Comparison of ENCODE assay signal across 9 mouse cellular contexts in the genomic region with DNA sequence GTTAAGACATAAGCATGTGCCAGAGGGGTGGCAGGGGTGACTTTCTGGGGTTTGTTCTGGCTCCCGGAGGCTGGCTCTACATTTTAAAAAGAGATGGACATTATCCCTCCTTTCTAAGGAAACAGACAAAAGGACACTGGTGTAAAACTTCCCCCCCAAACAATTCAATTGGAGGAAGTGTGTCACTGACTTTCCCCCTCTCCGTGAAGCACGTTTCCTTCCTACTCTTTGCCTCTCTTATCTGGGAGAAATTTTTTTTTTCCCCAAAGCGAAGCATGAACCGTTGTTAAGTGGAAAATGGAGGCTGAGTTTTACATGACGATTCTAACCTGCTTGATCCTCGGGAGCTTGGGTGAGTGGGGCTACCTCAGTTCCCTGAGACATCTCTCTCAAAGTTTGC. TPM values are rescaled to one million over a fixed set of nuclear protein-coding genes. Genes with fewer than 3 reads are reported as not detected.
DNase-seq lines count a peak whose midpoint lies in the region; ATAC-seq and TF ChIP-seq lines count a peak whose summit lies in the region.
"Had no signal": no experiment of that assay in that cellular context is flagged by ENCODE, and none has a peak within 500 bp of the region (broad histone marks: within the 10 kb centered on the region; RNA-seq: fewer than 3 reads in every experiment).

A gene (plus strand): TSS at position 244 of the 400 bp plus-strand sequence.

- peak within 1 kb of the TSS; percentile 91 for H3K27ac ChIP-seq in liver, adult 2 months (replicated peaks; ENCODE audit: insufficient read depth, low read depth, low read length)
- H3K27ac ChIP-seq in liver, embryonic 12.5 days: no peak within 1 kb of the TSS
- H3K27ac ChIP-seq in embryonic facial prominence, embryonic 14.5 days (replicated peaks; ENCODE audit: low read depth, low read length): no peak within 1 kb of the TSS
- peak within 1 kb of the TSS; percentile 78 for H3K27ac ChIP-seq in heart, embryonic 13.5 days (replicated peaks)
- H3K27ac ChIP-seq in midbrain, embryonic 10.5 days (replicated peaks): no peak within 1 kb of the TSS
- H3K27ac ChIP-seq: liver, embryonic 15.5 days had no signal

- H3K79me2 ChIP-seq in liver, adult 2 months (ENCODE audit: control insufficient read depth, insufficient read depth, low read length): no peaks in the 10 kb centered on the region

- no peak for ATAC-seq in liver, embryonic 12.5 days
- no peak for ATAC-seq in embryonic facial prominence, embryonic 14.5 days (ENCODE audit: low read depth)
- ATAC-seq in heart, embryonic 13.5 days (ENCODE audit: extremely low read depth, insufficient number of reproducible peaks, low FRiP score, low TSS enrichment): no peak

- peak within 1 kb of the TSS; percentile 75 for H3K9ac ChIP-seq in liver, adult 2 months (ENCODE audit: low read depth, low read length)
- no peak within 1 kb of the TSS for H3K9ac ChIP-seq in liver, embryonic 12.5 days
- 0 out of 2 replicates have a peak within 1 kb of the TSS, but pooled peaks have one; percentile 21 for H3K9ac ChIP-seq in embryonic facial prominence, embryonic 14.5 days (ENCODE audit: low read depth, low read length)
- H3K9ac ChIP-seq in heart, embryonic 13.5 days: peak within 1 kb of the TSS; percentile 65
- H3K9ac ChIP-seq: liver, embryonic 15.5 days had no signal

- peak within 1 kb of the TSS; percentile 47 for H3K4me3 ChIP-seq in liver, adult 2 months (ENCODE audit: insufficient read depth, low read depth, low read length)
- no peak within 1 kb of the TSS; the same call in 1 of the 2 replicates for H3K4me3 ChIP-seq in liver, embryonic 12.5 days
- H3K4me3 ChIP-seq in embryonic facial prominence, embryonic 14.5 days (ENCODE audit: low read depth, low read length): no peak within 1 kb of the TSS
- peak within 1 kb of the TSS; percentile 48 for H3K4me3 ChIP-seq in heart, embryonic 13.5 days
- H3K4me3 ChIP-seq in midbrain, embryonic 10.5 days: no peak within 1 kb of the TSS
- H3K4me3 ChIP-seq: liver, embryonic 15.5 days had no signal

- no peak for DNase-seq in liver, adult 2 months (ENCODE audit: extremely low read depth, low read depth, low spot score)
- DNase-seq in embryonic facial prominence, embryonic 14.5 days (ENCODE audit: low spot score): no peak
- DNase-seq in left cerebral cortex, postnatal 25 days (ENCODE audit: low spot score in 2 of 2): no peak
- DNase-seq in right cerebral cortex, postnatal 36 days (ENCODE audit: low spot score in 2 of 2): no peak
- DNase-seq in midbrain, embryonic 10.5 days (ENCODE audit: low spot score): no peak
- DNase-seq in frontal cortex, postnatal 36 days (ENCODE audit: low spot score in 2 of 2): no peak

- WGBS in liver, adult 2 months: 53% methylated on average over 7 of the region's 7 CpGs
- WGBS in liver, embryonic 12.5 days (ENCODE audit: insufficient replicate concordance): 17% methylated on average over 7 of the region's 7 CpGs
- 74% methylated on average over 7 of the region's 7 CpGs for WGBS in embryonic facial prominence, embryonic 14.5 days
- WGBS in heart, embryonic 13.5 days: 42% methylated on average over 7 of the region's 7 CpGs
- WGBS in midbrain, embryonic 10.5 days: 82% methylated on average over 7 of the region's 7 CpGs

- TF ChIP-seq POLR2A in liver, adult 2 months (IDR thresholded peaks at IDR 0.05; ENCODE audit: extremely low read depth, insufficient read depth, low read length): no peak

- no peaks in the 10 kb centered on the region for H3K9me3 ChIP-seq in liver, embryonic 12.5 days (replicated peaks)
- no peaks in the 10 kb centered on the region for H3K9me3 ChIP-seq in embryonic facial prominence, embryonic 14.5 days (ENCODE audit: control insufficient read depth, low read length)
- no peaks in the 10 kb centered on the region for H3K9me3 ChIP-seq in heart, embryonic 13.5 days
- no peaks in the 10 kb centered on the region for H3K9me3 ChIP-seq in midbrain, embryonic 10.5 days (replicated peaks)
- H3K9me3 ChIP-seq: liver, embryonic 15.5 days had no signal

- H3K27me3 ChIP-seq in liver, adult 2 months (ENCODE audit: control insufficient read depth, insufficient read depth, low read length): no peaks in the 10 kb centered on the region
- H3K27me3 ChIP-seq in liver, embryonic 12.5 days (replicated peaks): no peaks in the 10 kb centered on the region
- no peaks in the 10 kb centered on the region for H3K27me3 ChIP-seq in embryonic facial prominence, embryonic 14.5 days (replicated peaks; ENCODE audit: control insufficient read depth, insufficient read depth, low read length)
- no peaks in the 10 kb centered on the region for H3K27me3 ChIP-seq in heart, embryonic 13.5 days (replicated peaks)
- H3K27me3 ChIP-seq in midbrain, embryonic 10.5 days (ENCODE audit: low read depth, poor library complexity, severe bottlenecking): no peaks in the 10 kb centered on the region
- H3K27me3 ChIP-seq: liver, embryonic 15.5 days had no signal

- TF ChIP-seq CTCF in liver, adult 2 months (IDR thresholded peaks at IDR 0.05; ENCODE audit: low read depth, low read length): no peak

- H3K4me2 ChIP-seq in liver, embryonic 12.5 days: no peak within 1 kb of the TSS
- H3K4me2 ChIP-seq in embryonic facial prominence, embryonic 14.5 days (ENCODE audit: low read depth, low read length): no peak within 1 kb of the TSS
- H3K4me2 ChIP-seq in heart, embryonic 13.5 days: peak within 1 kb of the TSS; percentile 54
- H3K4me2 ChIP-seq: liver, embryonic 15.5 days had no signal

- H3K36me3 ChIP-seq in liver, adult 2 months (ENCODE audit: control insufficient read depth, insufficient read depth, low read length): no peaks in the 10 kb centered on the region
- no peaks in the 10 kb centered on the region for H3K36me3 ChIP-seq in liver, embryonic 12.5 days
- H3K36me3 ChIP-seq in embryonic facial prominence, embryonic 14.5 days (ENCODE audit: control insufficient read depth, insufficient read depth, low read length): no peaks in the 10 kb centered on the region
- H3K36me3 ChIP-seq in heart, embryonic 13.5 days: no peaks in the 10 kb centered on the region
- H3K36me3 ChIP-seq in midbrain, embryonic 10.5 days: no peaks in the 10 kb centered on the region
- H3K36me3 ChIP-seq: liver, embryonic 15.5 days had no signal

- no peaks in the 10 kb centered on the region; the same call in 1 of the 2 replicates for H3K4me1 ChIP-seq in liver, adult 2 months (ENCODE audit: control insufficient read depth, insufficient read depth, low read length)
- 0 out of 2 replicates have a peak, but pooled peaks cover 2% of the 10 kb centered on the region for H3K4me1 ChIP-seq in liver, embryonic 12.5 days
- H3K4me1 ChIP-seq in embryonic facial prominence, embryonic 14.5 days (ENCODE audit: control insufficient read depth, insufficient read depth, low read length): no peaks in the 10 kb centered on the region
- H3K4me1 ChIP-seq in heart, embryonic 13.5 days: peaks cover 19% of the 10 kb centered on the region
- no peaks in the 10 kb centered on the region for H3K4me1 ChIP-seq in midbrain, embryonic 10.5 days
- H3K4me1 ChIP-seq: liver, embryonic 15.5 days had no signal

- intact Hi-C loops in left cerebral cortex, postnatal 25 days (cut with DNase I): no loop called here

RNA-seq across cellular contexts. Expression of the gene that starts here (rescaled TPM):
- 39.8 and 44.2 TPM in 2 replicates for total RNA-seq in liver, adult 2 months (2014; rRNA removed)
- polyA plus RNA-seq in liver, adult 2 months (2012; rRNA removed): 5.1 and 5.9 TPM in 2 replicates
- polyA plus RNA-seq in liver, embryonic 12.5 days (2016; fragmentation: Nextera tagmentation; extraction: Ambion mirVana): 2.2 and 2.4 TPM in 2 replicates
- polyA plus RNA-seq in embryonic facial prominence, embryonic 14.5 days (2014; fragmentation: Nextera tagmentation; extraction: Ambion mirVana): 3.8 and 4.1 TPM in 2 replicates
- 5.4 and 6.4 TPM in 2 replicates for polyA plus RNA-seq in heart, embryonic 13.5 days (2015; fragmentation: Nextera tagmentation; extraction: Ambion mirVana)
- 10 to 100 TPM; 16.3 to 23.0 TPM for total RNA-seq in left cerebral cortex, postnatal 25 days (2021)
- 2.0 and 2.8 TPM in 2 replicates for polyA plus RNA-seq in midbrain, embryonic 10.5 days (2016; fragmentation: Nextera tagmentation; extraction: Ambion mirVana)

Comparison
In these comparisons a context has a peak if more than half of its experiments do, and no peak if none do; other contexts are left out.
1. H3K27ac ChIP-seq: peak in liver, adult 2 months (single experiment) and heart, embryonic 13.5 days (single experiment); none in liver, embryonic 12.5 days (single experiment), embryonic facial prominence, embryonic 14.5 days (single experiment) and midbrain, embryonic 10.5 days (single experiment).
2. H3K4me3 ChIP-seq: peak in liver, adult 2 months (single experiment) and heart, embryonic 13.5 days (single experiment); none in liver, embryonic 12.5 days (single experiment), embryonic facial prominence, embryonic 14.5 days (single experiment) and midbrain, embryonic 10.5 days (single experiment).